Mouse (Mus musculus) ES-E14 (cell line): ENCODE results near the gene Tmem150a. TPM values are rescaled to one million over a fixed set of nuclear protein-coding genes. Genes with fewer than 3 reads are reported as not detected.

Experiments
- DNase-seq: peaks from one replicate; pipeline ENCODE4 v3.0.0-alpha.2; 2013; ENCODE audit warnings: low read depth, low spot score
- H3K27ac ChIP-seq: 2 replicates; pipeline ENCODE4 v1.5.1; 2012; ENCODE audit warnings: low read depth, mild to moderate bottlenecking, low read length, moderate library complexity, mixed read lengths; ENCODE audit not compliant: poor library complexity, insufficient read depth, severe bottlenecking
- H3K36me3 ChIP-seq: 2 replicates; pipeline ENCODE4 v1.6.1; 2012; ENCODE audit warnings: mild to moderate bottlenecking, low read length, moderate library complexity, mixed read lengths; ENCODE audit not compliant: control insufficient read depth, poor library complexity, insufficient read depth, severe bottlenecking
- H3K4me1 ChIP-seq, 2 experiments: fragments of 150-350 bp in 1 of 2; sonication (generic) in 1 of 2; 2 replicates each; pipeline ENCODE4 v1.6.1; 2012; ENCODE audit warnings: low read length in 2 of 2, mild to moderate bottlenecking in 1 of 2, mixed read lengths in 1 of 2; ENCODE audit not compliant: control insufficient read depth in 2 of 2, insufficient read depth in 2 of 2, poor library complexity in 1 of 2
- H3K4me3 ChIP-seq, 2 experiments: fragments of 150-350 bp in 1 of 2; sonication (generic) in 1 of 2; 2 replicates each; pipeline ENCODE4 v1.5.1; 2012; ENCODE audit warnings: low read length in 2 of 2, low read depth in 1 of 2, mild to moderate bottlenecking in 1 of 2, mixed read lengths in 1 of 2; ENCODE audit not compliant: insufficient read depth in 1 of 2, poor library complexity in 1 of 2, severe bottlenecking in 1 of 2
- H3K9ac ChIP-seq: 2 replicates; pipeline ENCODE4 v1.6.1; 2012; ENCODE audit warnings: low read depth, mild to moderate bottlenecking, low read length, mixed read lengths; ENCODE audit not compliant: poor library complexity, insufficient read depth, severe bottlenecking
- H3K9me3 ChIP-seq: fragments of 150-350 bp; sonication (generic); 2 replicates; pipeline ENCODE4 v1.6.1; 2012; ENCODE audit warnings: low read depth, mild to moderate bottlenecking, low read length; ENCODE audit not compliant: control insufficient read depth, insufficient read depth
- CHD2 ChIP-seq: IDR thresholded peaks from 2 replicates; pipeline ENCODE4 v1.6.1; 2014; ENCODE audit warnings: mild to moderate bottlenecking, low read depth, low read length, inconsistent platforms
- HCFC1 ChIP-seq: IDR thresholded peaks from 2 replicates; pipeline ENCODE4 v1.6.1; 2012; ENCODE audit warnings: low read length, inconsistent platforms, borderline replicate concordance; ENCODE audit not compliant: insufficient read depth
- MAFK ChIP-seq: IDR thresholded peaks from 2 replicates; pipeline ENCODE4 v1.6.1; 2014; ENCODE audit warnings: mild to moderate bottlenecking, low read depth, low read length, inconsistent platforms; ENCODE audit not compliant: insufficient read depth
- ZC3H11A ChIP-seq: IDR thresholded peaks from 2 replicates; pipeline ENCODE4 v1.6.1; 2012; ENCODE audit warnings: low read depth, mild to moderate bottlenecking, inconsistent platforms, low read length, borderline replicate concordance
- ZNF384 ChIP-seq: IDR thresholded peaks from 2 replicates; pipeline ENCODE4 v1.6.1; 2012; ENCODE audit warnings: low read depth, low read length, inconsistent platforms
- in situ Hi-C, 2 experiments: fragments of 600-800 bp; cut with MboI; formaldehyde crosslinking; loops; one replicate each; pipeline ENCODE4 v1.15.1; 2025; ENCODE audit warnings: low sequenced_read_pairs in 2 of 2, inconsistent platforms in 1 of 2; ENCODE audit not compliant: unreplicated experiment in 2 of 2
- total RNA-seq: library from RNA; depleted of rRNA; stranded (reverse); fragments of 300-350 nt; gene quantifications from 2 replicates; pipeline ENCODE4 v1.2.3, GENCODE M21; 2012

Gene Tmem150a
- total RNA-seq, 1 experiment = 26.1 TPM

DNA sequence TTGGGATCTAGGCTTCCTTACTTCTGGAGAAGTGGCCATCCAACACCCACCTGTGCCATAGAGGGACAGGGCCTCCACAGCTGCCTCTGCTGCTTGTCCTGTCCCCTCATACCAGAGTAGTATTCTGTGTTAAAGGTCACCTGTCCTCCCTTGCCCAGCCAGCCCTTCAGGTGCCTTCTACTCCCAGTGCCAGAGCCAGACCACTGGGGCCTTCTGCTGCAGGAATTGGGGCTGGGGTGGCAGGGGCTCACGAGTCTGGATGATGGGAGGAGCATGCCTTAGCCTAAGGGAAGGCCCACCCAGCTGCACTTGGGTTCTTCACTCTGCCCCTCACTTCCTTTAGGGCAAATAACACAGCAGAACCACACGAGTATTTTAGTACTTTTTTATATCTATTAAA lies 4.1 kb downstream of the Tmem150a start:
- TF ChIP-seq CHD2 = no peak
- no peak for TF ChIP-seq ZC3H11A
- TF ChIP-seq ZNF384 = no peak
- no peak for TF ChIP-seq HCFC1
- no peak for TF ChIP-seq MAFK
- in situ Hi-C loops = no loop called here
- Histone ChIP-seq H3K27ac (no peak overlapping the region), H3K4me1 (peaks cover 0 to 2% of the 10 kb centered on the region in 2 experiments; a peak in 2 of 4 replicates), H3K36me3 (peaks cover 14% of the 10 kb centered on the region), H3K9me3 (no peaks in the 10 kb centered on the region), H3K4me3 (no peak overlapping the region), H3K9ac (no peak overlapping the region)
- no peak for DNase-seq

- no peaks in the 10 kb centered on the region for H3K9me3 ChIP-seq
- no peak overlapping the region for H3K4me3 ChIP-seq
- TF ChIP-seq ZNF384 (no peak), HCFC1 (no peak), MAFK (no peak), ZC3H11A (no peak), CHD2 (no peak)
- H3K27ac ChIP-seq = no peak overlapping the region
- H3K4me1 ChIP-seq = peaks cover 0 to 2% of the 10 kb centered on the region in 2 experiments; a peak in 2 of 4 replicates
- H3K9ac ChIP-seq = 0 out of 2 replicates have a peak overlapping the region, but pooled peaks have one; percentile 32
- H3K36me3 ChIP-seq = peaks cover 14% of the 10 kb centered on the region
- in situ Hi-C loops = no loop called here
- DNase-seq = no peak
Measured at GRCm38 (mm10) chr6:72359891-72360598, 4.8 kb downstream of the Tmem150a start.

DNA sequence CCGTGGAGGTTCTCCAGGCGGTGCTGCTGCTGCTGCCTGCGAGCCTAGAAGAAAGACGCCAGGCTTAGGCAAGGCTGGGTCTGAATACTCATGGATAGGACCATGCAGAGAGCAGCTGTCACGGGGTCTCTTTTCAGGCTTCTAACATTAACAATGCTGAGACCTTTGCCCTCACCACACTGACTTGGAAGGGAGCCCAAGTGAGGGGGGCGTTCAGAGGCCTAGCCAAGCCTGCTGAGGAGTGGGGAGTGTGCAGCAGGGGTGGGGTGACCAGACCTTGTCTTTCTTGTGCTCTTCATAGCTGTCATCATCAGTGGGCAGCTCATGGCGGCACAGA lies 5.3 kb downstream of the Tmem150a start:
- H3K27ac ChIP-seq = no peak overlapping the region
- H3K4me1 ChIP-seq = peaks cover 0 to 2% of the 10 kb centered on the region in 2 experiments; a peak in 2 of 4 replicates
- H3K4me3 ChIP-seq = no peak overlapping the region
- no peak for TF ChIP-seq ZNF384
- TF ChIP-seq HCFC1 = no peak
- no peak for TF ChIP-seq CHD2
- TF ChIP-seq ZC3H11A = no peak
- no peak for TF ChIP-seq MAFK
- H3K36me3 ChIP-seq = peaks cover 14% of the 10 kb centered on the region
- no peaks in the 10 kb centered on the region for H3K9me3 ChIP-seq
- in situ Hi-C loops = no loop called here
- H3K9ac ChIP-seq = peak overlapping the region; percentile 32; the same call in 1 of the 2 replicates
- DNase-seq = no peak

- no peak for DNase-seq
- TF ChIP-seq ZC3H11A (no peak), ZNF384 (no peak), CHD2 (no peak), HCFC1 (no peak), MAFK (no peak)
- Histone ChIP-seq H3K36me3 (peaks cover 14% of the 10 kb centered on the region), H3K4me3 (peak overlapping the region; percentile 19 to 92; a peak in 3 of 4 replicates), H3K9me3 (no peaks in the 10 kb centered on the region), H3K4me1 (peaks cover 0 to 2% of the 10 kb centered on the region in 2 experiments; a peak in 1 of 4 replicates), H3K27ac (no peak overlapping the region), H3K9ac (peak overlapping the region; percentile 95; the same call in 1 of the 2 replicates)
- in situ Hi-C loops = no loop called here
Measured at GRCm38 (mm10) chr6:72361121-72361551, 5.9 kb downstream of the Tmem150a start.
